Mouse (Mus musculus): Measurements from ENCODE around the gene Ermap. TPM values are rescaled to one million over a fixed set of nuclear protein-coding genes. Genes with fewer than 3 reads are reported as not detected.
A peak's percentile ranks its signal among the peaks of the same experiment; 100 is the strongest.

Ermap gene
- total RNA-seq (2021), result 1 to 10 TPM in 1 of 2 experiments, under 1 TPM in 1; 0.40 to 1.0 TPM

- intact Hi-C loops (cut with DNase I), result no loop called here
Measured at GRCm38 (mm10) chr4:119189864-119190263, at the start of gene Ermap. Gene Ermap (minus strand): TSS chr4:119190011.

GRCm38 (mm10) chr4:119239181-119239682 lies 49.4 kb upstream of the Ermap start:
- DNase-seq, result no peak
- intact Hi-C loops (cut with DNase I), result no loop called here

More at GRCm38 (mm10) chr4:119189864-119190263, at the start of gene Ermap:
- no peak for DNase-seq

- intact Hi-C loops (cut with DNase I), result no loop called here
- DNase-seq, result no peak
Measured at GRCm38 (mm10) chr4:119238661-119239060, 48.9 kb upstream of the Ermap start.

GRCm38 (mm10) chr4:119234348-119234747 lies 44.5 kb upstream of the Ermap start:
- intact Hi-C loops (cut with DNase I), result no loop called here

GRCm38 (mm10) chr4:119233256-119233901 lies 43.6 kb upstream of the Ermap start:
- intact Hi-C loops (cut with DNase I), result no loop called here
- peak; percentile 48 for DNase-seq

More at GRCm38 (mm10) chr4:119234348-119234747, 44.5 kb upstream of the Ermap start:
- no peak for DNase-seq

GRCm38 (mm10) chr4:119232410-119233255 lies 42.8 kb upstream of the Ermap start, which contains the start of the genes AU022252 and P3h1:
Gene AU022252 (minus strand): TSS chr4:119232712.
Gene P3h1 (plus strand): TSS chr4:119232915.
- peak; percentile 98 for DNase-seq
- intact Hi-C loops (cut with DNase I), result no loop called here

GRCm38 (mm10) chr4:119226751-119227150 lies 36.9 kb upstream of the Ermap start:
- intact Hi-C loops (cut with DNase I), result no loop called here
- no peak for DNase-seq

- intact Hi-C loops (cut with DNase I), result no loop called here
- DNase-seq, result no peak
Measured at GRCm38 (mm10) chr4:119225719-119226118, 35.9 kb upstream of the Ermap start.

- intact Hi-C loops (cut with DNase I), result no loop called here
- no peak for DNase-seq
Measured at GRCm38 (mm10) chr4:119224534-119224933, 34.7 kb upstream of the Ermap start.

- no peak for DNase-seq
- intact Hi-C loops (cut with DNase I), result no loop called here
Measured at GRCm38 (mm10) chr4:119223696-119224095, 33.9 kb upstream of the Ermap start.

- DNase-seq, result no peak
- intact Hi-C loops (cut with DNase I), result no loop called here
Measured at GRCm38 (mm10) chr4:119218169-119218568, 28.4 kb upstream of the Ermap start, which contains the start of gene Tmem269. Gene Tmem269 (minus strand): TSS chr4:119218217.

GRCm38 (mm10) chr4:119216667-119217066 lies 26.9 kb upstream of the Ermap start:
- DNase-seq, result no peak
- intact Hi-C loops (cut with DNase I), result no loop called here

- DNase-seq, result peak; percentile 64
- intact Hi-C loops (cut with DNase I), result no loop called here
Measured at GRCm38 (mm10) chr4:119204672-119205071, 14.9 kb upstream of the Ermap start.

GRCm38 (mm10) chr4:119198105-119198504 lies 8.3 kb upstream of the Ermap start:
- DNase-seq, result no peak
- intact Hi-C loops (cut with DNase I), result no loop called here

GRCm38 (mm10) chr4:119195582-119196320 lies 5.9 kb upstream of the Ermap start:
- intact Hi-C loops (cut with DNase I), result no loop called here
- DNase-seq, result no peak

GRCm38 (mm10) chr4:119194909-119195581 lies 5.2 kb upstream of the Ermap start, which contains the start of gene Svbp:
Gene Svbp (plus strand): TSS chr4:119195306.
- peak; percentile 94 for DNase-seq
- intact Hi-C loops (cut with DNase I), result no loop called here

GRCm38 (mm10) chr4:119192757-119193156 lies 2.9 kb upstream of the Ermap start:
- intact Hi-C loops (cut with DNase I), result no loop called here

GRCm38 (mm10) chr4:119191273-119191672 lies 1.5 kb upstream of the Ermap start:
- DNase-seq, result no peak
- intact Hi-C loops (cut with DNase I), result no loop called here

More at GRCm38 (mm10) chr4:119192757-119193156, 2.9 kb upstream of the Ermap start:
- DNase-seq, result no peak

GRCm38 (mm10) chr4:119190618-119191017 lies 807 bp upstream of the Ermap start:
- DNase-seq, result no peak
- intact Hi-C loops (cut with DNase I), result no loop called here

- no peak for DNase-seq
- intact Hi-C loops (cut with DNase I), result no loop called here
Measured at GRCm38 (mm10) chr4:119189392-119189791, 419 bp downstream of the Ermap start.
